Mouse (Mus musculus): ENCODE measurements around the gene Zfp60. TPM values are rescaled to one million over a fixed set of nuclear protein-coding genes. Genes with fewer than 3 reads are reported as not detected.

Gene Zfp60
- 6.8 TPM for polyA plus RNA-seq (2017; shearing (Covaris generic))

DNA sequence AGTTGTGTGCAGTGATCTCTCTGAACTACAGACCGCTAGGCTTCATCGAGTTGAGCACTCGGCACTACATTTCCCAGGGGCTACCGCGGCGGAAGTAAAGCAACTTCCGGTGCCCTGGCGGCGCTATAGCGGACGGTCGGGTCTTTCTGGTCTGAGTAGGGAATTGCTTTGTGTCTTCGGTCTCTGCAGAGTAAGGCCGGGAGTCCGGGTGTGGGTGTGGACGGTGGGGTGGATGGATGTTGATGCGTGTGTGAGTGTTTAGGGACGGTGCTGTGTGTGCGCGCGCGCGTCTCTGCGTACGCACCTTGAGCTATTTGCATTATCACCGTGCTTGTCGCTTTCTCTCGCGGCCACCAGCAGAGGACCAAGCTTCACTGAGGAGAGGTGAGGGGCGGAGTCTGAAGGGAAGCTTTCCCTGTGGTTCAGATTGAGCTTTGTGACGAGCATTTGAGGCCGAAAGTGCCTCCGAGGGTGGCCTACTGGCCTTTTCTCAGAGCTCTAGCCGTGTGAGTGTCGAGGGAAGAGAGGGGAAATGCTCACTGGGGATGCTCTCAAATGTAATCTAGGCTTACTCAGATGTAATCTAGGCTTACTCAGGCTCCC is at the start of gene Zfp60:
Zfp60 (plus strand) TSS at position 109 of the 603 bp plus-strand sequence.

DNA sequence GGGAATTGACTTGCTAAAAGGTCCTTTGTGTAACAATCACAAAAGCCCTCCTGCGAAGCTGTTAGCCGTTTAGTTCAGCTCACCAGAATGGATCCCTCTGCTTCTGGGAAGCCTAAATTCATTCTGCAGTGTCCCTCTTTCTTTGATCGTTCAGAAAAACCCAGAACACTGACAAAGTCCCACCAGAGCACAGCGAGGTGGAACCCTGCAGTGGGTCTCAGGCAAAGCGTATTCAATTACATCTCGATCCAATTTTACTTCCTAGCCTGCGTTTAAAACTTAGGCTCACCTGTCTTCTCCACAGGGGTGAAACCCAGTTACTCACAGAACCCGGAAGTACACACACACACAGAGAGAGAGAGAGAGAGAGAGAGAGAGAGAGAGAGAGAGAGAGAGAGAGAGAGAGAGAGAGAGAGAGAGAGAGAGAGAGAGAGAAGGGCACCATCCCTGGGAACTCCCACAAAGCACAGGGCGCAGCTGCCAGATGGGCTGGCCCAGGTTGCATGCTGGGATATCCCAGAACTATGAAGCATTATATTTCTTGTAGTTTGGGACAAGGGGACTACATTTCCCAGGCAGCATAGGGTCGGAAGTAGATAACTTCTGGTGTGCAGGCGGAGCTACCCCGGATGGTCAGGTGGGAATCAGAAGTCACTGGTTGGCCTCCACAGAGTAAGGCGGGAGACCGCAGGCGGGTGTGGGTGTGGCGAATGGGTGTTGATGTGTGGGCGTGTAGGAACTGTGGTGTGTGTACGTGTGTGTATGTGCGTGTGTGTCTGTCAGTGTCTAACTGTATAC is 42.2 kb upstream of the Zfp60 start, which contains the start of gene Zfp607b:
Zfp607b (plus strand) TSS at position 526 of the 798 bp plus-strand sequence.

Other genes with a start within 250 kb of the Zfp60 start
- 124 TPM for gene Sertad1, start 244.5 kb upstream of the Zfp60 start, polyA plus RNA-seq (2017; shearing (Covaris generic))
- 0.20 TPM for gene Prx, start 232.1 kb upstream of the Zfp60 start, polyA plus RNA-seq (2017; shearing (Covaris generic))
- not detected for gene Hipk4, start 208.1 kb upstream of the Zfp60 start, polyA plus RNA-seq (2017; shearing (Covaris generic))
- 201 TPM for gene Pld3, start 178.2 kb upstream of the Zfp60 start, polyA plus RNA-seq (2017; shearing (Covaris generic))
- 16.1 TPM for gene 2310022A10Rik, start 178.2 kb upstream of the Zfp60 start, polyA plus RNA-seq (2017; shearing (Covaris generic))
- gene Akt2, start 139.8 kb upstream of the Zfp60 start, polyA plus RNA-seq (2017; shearing (Covaris generic)) = 99.9 TPM
- not detected for gene Ttc9b, start 77.5 kb upstream of the Zfp60 start, polyA plus RNA-seq (2017; shearing (Covaris generic))
- 9.9 TPM for gene Map3k10, start 56.8 kb upstream of the Zfp60 start, polyA plus RNA-seq (2017; shearing (Covaris generic))
- gene Zfp607b, start 42.0 kb upstream of the Zfp60 start, polyA plus RNA-seq (2017; shearing (Covaris generic)) = 0.79 TPM
- 1.2 TPM for gene Zfp626, start 75.8 kb downstream of the Zfp60 start, polyA plus RNA-seq (2017; shearing (Covaris generic))
- gene Zfp59, start 107.2 kb downstream of the Zfp60 start, polyA plus RNA-seq (2017; shearing (Covaris generic)) = 3.8 TPM
- gene Zfp607a, start 126.1 kb downstream of the Zfp60 start, polyA plus RNA-seq (2017; shearing (Covaris generic)) = 9.9 TPM
- 4.5 TPM for gene Zfp974, start 198.1 kb downstream of the Zfp60 start, polyA plus RNA-seq (2017; shearing (Covaris generic))
- 6.2 TPM for gene Zfp780b, start 247.8 kb downstream of the Zfp60 start, polyA plus RNA-seq (2017; shearing (Covaris generic))

All from effector memory CD4-positive, alpha-beta T cell, adult 5 months (primary cell).